Mouse (Mus musculus) right cerebral cortex, adult 2 months (tissue): ENCODE results near the gene Tax1bp1.
"Not testable (repeated sequence)": the region's sequence is repeated elsewhere in the genome, so short reads cannot be mapped to it uniquely, and the experiment has no call there.

Experiments
- DNase-seq, 2 experiments: peaks; one replicate each; pipeline ENCODE4 v3.0.0; 2021 to 2022; ENCODE audit warnings: low spot score in 2 of 2

Tax1bp1 gene

GRCm38 (mm10) chr6:52713104-52713896, at the start of gene Tax1bp1:
Gene Tax1bp1, plus strand, starts transcription at chr6:52713729.
- DNase-seq: peak; percentile 92 to 94

- DNase-seq: no peak
Measured at GRCm38 (mm10) chr6:52667641-52668040, 45.9 kb upstream of the Tax1bp1 start.

GRCm38 (mm10) chr6:52669878-52670277, 43.7 kb upstream of the Tax1bp1 start:
- DNase-seq: not testable (repeated sequence)

GRCm38 (mm10) chr6:52671791-52672190, 41.7 kb upstream of the Tax1bp1 start:
- DNase-seq: no peak

GRCm38 (mm10) chr6:52672539-52672938, 41.0 kb upstream of the Tax1bp1 start:
- DNase-seq: no peak

GRCm38 (mm10) chr6:52673706-52674105, 39.8 kb upstream of the Tax1bp1 start:
- DNase-seq: no peak

- no peak for DNase-seq
Measured at GRCm38 (mm10) chr6:52674541-52674940, 39.0 kb upstream of the Tax1bp1 start.

- DNase-seq: no peak
Measured at GRCm38 (mm10) chr6:52675222-52675921, 38.2 kb upstream of the Tax1bp1 start.

GRCm38 (mm10) chr6:52677534-52677933, 36.0 kb upstream of the Tax1bp1 start:
- not testable (repeated sequence) for DNase-seq

- DNase-seq: no peak
Measured at GRCm38 (mm10) chr6:52679565-52679964, 34.0 kb upstream of the Tax1bp1 start.

GRCm38 (mm10) chr6:52680458-52681032, 33.0 kb upstream of the Tax1bp1 start:
- no peak for DNase-seq

GRCm38 (mm10) chr6:52681847-52682485, 31.6 kb upstream of the Tax1bp1 start:
- no peak for DNase-seq

GRCm38 (mm10) chr6:52682607-52683006, 30.9 kb upstream of the Tax1bp1 start:
- DNase-seq: no peak

GRCm38 (mm10) chr6:52686901-52687500, 26.5 kb upstream of the Tax1bp1 start:
- DNase-seq: no peak

GRCm38 (mm10) chr6:52690365-52690764, 23.2 kb upstream of the Tax1bp1 start:
- DNase-seq: no peak

GRCm38 (mm10) chr6:52691800-52692199, 21.7 kb upstream of the Tax1bp1 start:
- DNase-seq: no peak

GRCm38 (mm10) chr6:52692451-52693063, 21.0 kb upstream of the Tax1bp1 start:
- no peak for DNase-seq

GRCm38 (mm10) chr6:52697964-52698535, 15.5 kb upstream of the Tax1bp1 start:
- no peak for DNase-seq

GRCm38 (mm10) chr6:52699050-52699449, 14.5 kb upstream of the Tax1bp1 start:
- no peak for DNase-seq

- DNase-seq: no peak
Measured at GRCm38 (mm10) chr6:52699899-52700298, 13.6 kb upstream of the Tax1bp1 start.

- no peak for DNase-seq
Measured at GRCm38 (mm10) chr6:52703263-52703662, 10.3 kb upstream of the Tax1bp1 start.
